Mouse (Mus musculus): ENCODE results near the gene 2300009A05Rik. TPM values are rescaled to one million over a fixed set of nuclear protein-coding genes. Genes with fewer than 3 reads are reported as not detected.
A peak's percentile ranks its signal among the peaks of the same experiment; 100 is the strongest.

The 2300009A05Rik gene
- 63.0 and 64.5 TPM in 2 replicates for polyA plus RNA-seq (2015; fragmentation: Nextera tagmentation; extraction: Ambion mirVana)

GRCm38 (mm10) chr9:63398611-63399462 is at the start of gene 2300009A05Rik:
Gene 2300009A05Rik, minus strand, starts transcription at chr9:63399246.
- no peaks in the 10 kb centered on the region for H3K9me3 ChIP-seq
- H3K9ac ChIP-seq, result peak within 1 kb of the TSS; percentile 89
- WGBS, result under 1% methylated on average over 74 of the region's 74 CpGs
- H3K4me1 ChIP-seq, result peaks cover 20% of the 10 kb centered on the region
- peak within 1 kb of the TSS; percentile 83 for H3K27ac ChIP-seq
- no peaks in the 10 kb centered on the region for H3K27me3 ChIP-seq (replicated peaks)
- ATAC-seq (replicated peaks), result peak; percentile 96
- H3K4me3 ChIP-seq, result peak within 1 kb of the TSS; percentile 90
- peak within 1 kb of the TSS; percentile 86 for H3K4me2 ChIP-seq
- no peaks in the 10 kb centered on the region for H3K36me3 ChIP-seq (replicated peaks)

GRCm38 (mm10) chr9:63443695-63444094 is 44.6 kb upstream of the 2300009A05Rik start:
- H3K4me2 ChIP-seq, result no peak overlapping the region
- H3K36me3 ChIP-seq (replicated peaks), result no peaks in the 10 kb centered on the region
- 89% methylated on average over 6 of the region's 6 CpGs for WGBS
- H3K27me3 ChIP-seq (replicated peaks), result no peaks in the 10 kb centered on the region
- no peaks in the 10 kb centered on the region for H3K4me1 ChIP-seq
- H3K27ac ChIP-seq, result no peak overlapping the region
- no peak for ATAC-seq (replicated peaks)
- no peak overlapping the region for H3K4me3 ChIP-seq
- no peaks in the 10 kb centered on the region for H3K9me3 ChIP-seq
- H3K9ac ChIP-seq, result no peak overlapping the region

DNA sequence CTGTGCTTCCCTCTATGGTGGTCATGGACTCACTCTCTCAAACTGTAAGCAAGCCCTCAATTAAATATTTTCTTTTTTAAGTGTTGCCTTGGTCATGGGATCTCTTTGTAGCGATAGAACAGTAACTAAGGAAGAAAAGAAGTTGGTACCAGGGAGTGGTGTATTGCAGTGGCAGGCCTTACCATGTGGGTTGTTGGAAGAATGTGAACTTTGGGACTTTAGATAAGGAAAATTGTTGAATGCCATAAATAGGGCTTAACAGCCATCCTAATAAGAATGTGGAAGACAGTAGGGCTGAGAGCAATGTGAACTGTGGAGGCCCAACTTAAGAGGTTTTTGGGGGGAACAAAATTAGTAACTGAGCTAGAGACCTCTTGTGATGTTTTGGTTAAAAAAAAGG is 31.6 kb upstream of the 2300009A05Rik start:
- Histone ChIP-seq H3K36me3 (replicated peaks) (no peaks in the 10 kb centered on the region), H3K27me3 (replicated peaks) (no peaks in the 10 kb centered on the region), H3K27ac (no peak overlapping the region), H3K4me1 (no peaks in the 10 kb centered on the region), H3K9ac (no peak overlapping the region), H3K4me2 (no peak overlapping the region), H3K9me3 (no peaks in the 10 kb centered on the region), H3K4me3 (no peak overlapping the region)
- ATAC-seq (replicated peaks), result no peak
- WGBS, result 85% methylated on average over 1 of the region's 1 CpGs

GRCm38 (mm10) chr9:63421096-63421736 is 22.2 kb upstream of the 2300009A05Rik start:
- H3K9ac ChIP-seq, result no peak overlapping the region
- no peak overlapping the region for H3K4me2 ChIP-seq
- no peaks in the 10 kb centered on the region for H3K36me3 ChIP-seq (replicated peaks)
- ATAC-seq (replicated peaks), result no peak
- no peaks in the 10 kb centered on the region for H3K4me1 ChIP-seq
- no peaks in the 10 kb centered on the region for H3K9me3 ChIP-seq
- H3K27ac ChIP-seq, result no peak overlapping the region
- no peaks in the 10 kb centered on the region for H3K27me3 ChIP-seq (replicated peaks)
- WGBS, result 71% methylated on average over 9 of the region's 9 CpGs
- no peak overlapping the region for H3K4me3 ChIP-seq

- H3K36me3 ChIP-seq (replicated peaks), result no peaks in the 10 kb centered on the region
- ATAC-seq (replicated peaks), result no peak
- WGBS, result 15% methylated on average over 6 of the region's 6 CpGs
Measured at GRCm38 (mm10) chr9:63420396-63420795, 21.4 kb upstream of the 2300009A05Rik start.

DNA sequence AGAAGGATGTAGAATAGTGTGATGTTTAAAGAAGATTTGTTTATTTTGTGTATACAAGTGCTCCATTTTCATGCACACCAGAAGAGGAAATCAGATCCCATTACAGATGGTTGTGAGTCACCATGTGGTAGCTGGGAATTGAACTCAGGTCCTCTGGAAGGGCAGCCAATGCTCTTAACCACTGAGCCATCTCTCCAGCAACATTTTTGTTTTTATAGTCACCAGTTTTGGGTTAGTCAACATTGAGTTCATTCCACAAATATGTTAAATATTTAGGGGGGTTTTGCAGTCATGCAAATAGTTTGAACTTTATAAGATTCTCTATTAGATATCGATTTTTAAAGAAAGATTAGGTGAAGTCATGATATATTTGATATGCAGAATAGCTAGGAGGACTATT is 1.1 kb upstream of the 2300009A05Rik start:
- Histone ChIP-seq H3K4me3 (no peak overlapping the region), H3K27ac (no peak overlapping the region), H3K9ac (no peak overlapping the region), H3K36me3 (replicated peaks) (no peaks in the 10 kb centered on the region), H3K9me3 (no peaks in the 10 kb centered on the region), H3K4me1 (peaks cover 20% of the 10 kb centered on the region), H3K27me3 (replicated peaks) (no peaks in the 10 kb centered on the region), H3K4me2 (no peak overlapping the region)
- WGBS, result 95% methylated on average over 1 of the region's 1 CpGs
- ATAC-seq (replicated peaks), result no peak

More at GRCm38 (mm10) chr9:63420396-63420795, 21.4 kb upstream of the 2300009A05Rik start:
- Histone ChIP-seq H3K4me1 (no peaks in the 10 kb centered on the region), H3K27ac (no peak overlapping the region), H3K9ac (no peak overlapping the region), H3K27me3 (replicated peaks) (no peaks in the 10 kb centered on the region), H3K4me2 (no peak overlapping the region), H3K9me3 (no peaks in the 10 kb centered on the region), H3K4me3 (no peak overlapping the region)

DNA sequence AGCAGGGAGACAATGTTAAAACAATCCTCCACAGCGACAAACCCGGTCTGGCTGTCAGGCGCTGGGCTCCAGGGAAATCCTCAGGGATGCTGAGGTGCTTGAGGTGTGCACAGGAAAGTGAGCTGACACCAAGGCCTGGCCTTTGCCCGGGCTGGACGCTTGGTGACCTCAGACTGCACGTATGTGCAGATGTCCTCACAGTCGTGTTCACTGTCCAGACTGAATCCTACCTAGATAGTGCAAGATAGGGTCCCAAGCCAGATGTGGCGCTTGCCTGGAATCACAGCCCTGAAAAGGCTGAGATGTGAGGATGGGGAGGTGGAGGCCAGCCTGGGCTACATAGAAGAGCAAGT is 393 bp upstream of the 2300009A05Rik start:
- H3K4me3 ChIP-seq, result peak overlapping the region; percentile 90
- no peaks in the 10 kb centered on the region for H3K27me3 ChIP-seq (replicated peaks)
- 3% methylated on average over 8 of the region's 8 CpGs for WGBS
- no peaks in the 10 kb centered on the region for H3K36me3 ChIP-seq (replicated peaks)
- H3K9me3 ChIP-seq, result no peaks in the 10 kb centered on the region
- H3K4me1 ChIP-seq, result peaks cover 20% of the 10 kb centered on the region
- peak; percentile 79; the same call in 1 of the 2 replicates for ATAC-seq (replicated peaks)
- peak overlapping the region; percentile 86 for H3K4me2 ChIP-seq
- H3K27ac ChIP-seq, result peak overlapping the region; percentile 83
- peak overlapping the region; percentile 89 for H3K9ac ChIP-seq

GRCm38 (mm10) chr9:63395612-63396011 is 3.4 kb downstream of the 2300009A05Rik start:
- Histone ChIP-seq H3K9ac (no peak overlapping the region), H3K4me1 (peaks cover 20% of the 10 kb centered on the region), H3K27me3 (replicated peaks) (no peaks in the 10 kb centered on the region), H3K36me3 (replicated peaks) (no peaks in the 10 kb centered on the region), H3K27ac (no peak overlapping the region), H3K4me3 (no peak overlapping the region), H3K9me3 (no peaks in the 10 kb centered on the region), H3K4me2 (no peak overlapping the region)
- ATAC-seq (replicated peaks), result no peak
- WGBS, result 81% methylated on average over 7 of the region's 7 CpGs

DNA sequence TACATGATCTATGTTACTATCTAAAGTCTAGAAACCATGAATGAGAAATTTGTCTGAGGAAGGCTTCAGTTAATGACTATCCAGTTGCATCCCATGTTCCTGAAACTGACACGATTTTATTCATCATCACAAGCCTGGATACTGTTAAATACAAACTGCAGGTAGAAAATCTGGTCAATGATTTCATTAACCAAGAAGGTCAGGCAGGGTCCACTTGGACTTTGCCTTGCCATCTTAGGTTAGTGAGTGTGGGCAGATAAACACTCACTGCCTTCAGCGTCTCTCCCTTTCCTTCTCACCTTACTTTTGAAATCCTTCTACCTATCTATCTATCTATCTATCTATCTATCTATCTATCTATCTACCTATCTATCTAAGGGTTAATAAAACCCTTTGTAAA is 7.7 kb downstream of the 2300009A05Rik start:
- H3K36me3 ChIP-seq (replicated peaks), result no peaks in the 10 kb centered on the region
- no peak overlapping the region for H3K4me2 ChIP-seq
- H3K4me3 ChIP-seq, result no peak overlapping the region
- no peak overlapping the region for H3K9ac ChIP-seq
- H3K4me1 ChIP-seq, result peaks cover 5% of the 10 kb centered on the region; the same call in 1 of the 2 replicates
- ATAC-seq (replicated peaks), result no peak
- no peaks in the 10 kb centered on the region for H3K9me3 ChIP-seq
- H3K27ac ChIP-seq, result no peak overlapping the region
- 85% methylated on average over 2 of the region's 2 CpGs for WGBS
- H3K27me3 ChIP-seq (replicated peaks), result no peaks in the 10 kb centered on the region

- H3K9ac ChIP-seq, result no peak overlapping the region
- WGBS, result 96% methylated on average over 4 of the region's 4 CpGs
- H3K9me3 ChIP-seq, result no peaks in the 10 kb centered on the region
- no peaks in the 10 kb centered on the region for H3K27me3 ChIP-seq (replicated peaks)
- H3K27ac ChIP-seq, result no peak overlapping the region
- no peak for ATAC-seq (replicated peaks)
- H3K4me1 ChIP-seq, result peaks cover 7% of the 10 kb centered on the region
- H3K4me3 ChIP-seq, result no peak overlapping the region
- H3K36me3 ChIP-seq (replicated peaks), result no peaks in the 10 kb centered on the region
- no peak overlapping the region for H3K4me2 ChIP-seq
Measured at GRCm38 (mm10) chr9:63382761-63383160, 16.3 kb downstream of the 2300009A05Rik start.

DNA sequence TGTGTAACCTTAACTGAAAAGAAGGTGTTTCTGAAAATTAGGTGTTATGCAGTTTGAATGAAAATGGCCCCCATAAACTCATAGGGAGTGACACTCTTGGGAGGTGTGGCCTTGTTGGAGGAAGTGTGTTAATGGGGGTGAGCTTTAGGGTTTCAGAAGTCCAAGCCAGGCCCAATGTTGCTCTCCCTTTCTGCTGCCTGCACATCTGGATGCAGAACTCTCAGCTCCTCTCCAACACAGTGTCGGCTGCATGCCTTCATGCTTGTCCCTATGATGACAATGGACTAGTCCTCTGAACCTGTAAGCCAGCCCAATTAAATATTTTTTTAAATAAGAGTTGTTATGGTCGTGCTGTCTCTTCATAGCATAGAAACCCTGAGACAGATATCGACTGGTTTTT is 18.7 kb downstream of the 2300009A05Rik start:
- H3K9ac ChIP-seq, result no peak overlapping the region
- no peaks in the 10 kb centered on the region for H3K27me3 ChIP-seq (replicated peaks)
- H3K27ac ChIP-seq, result no peak overlapping the region
- WGBS, result 83% methylated on average over 3 of the region's 3 CpGs
- ATAC-seq (replicated peaks), result no peak
- no peak overlapping the region for H3K4me3 ChIP-seq
- H3K4me1 ChIP-seq, result peaks cover 27% of the 10 kb centered on the region
- H3K9me3 ChIP-seq, result no peaks in the 10 kb centered on the region
- H3K4me2 ChIP-seq, result no peak overlapping the region
- H3K36me3 ChIP-seq (replicated peaks), result no peaks in the 10 kb centered on the region

- H3K9ac ChIP-seq, result peak overlapping the region; percentile 81
- H3K9me3 ChIP-seq, result no peaks in the 10 kb centered on the region
- H3K4me2 ChIP-seq, result peak overlapping the region; percentile 88
- H3K36me3 ChIP-seq (replicated peaks), result no peaks in the 10 kb centered on the region
- 15% methylated on average over 8 of the region's 8 CpGs for WGBS
- H3K4me3 ChIP-seq, result peak overlapping the region; percentile 71
- H3K4me1 ChIP-seq, result peaks cover 32% of the 10 kb centered on the region
- peak overlapping the region; percentile 83 for H3K27ac ChIP-seq
- H3K27me3 ChIP-seq (replicated peaks), result no peaks in the 10 kb centered on the region
- no peak; the same call in 1 of the 2 replicates for ATAC-seq (replicated peaks)
Measured at GRCm38 (mm10) chr9:63378174-63378573, 20.9 kb downstream of the 2300009A05Rik start.

Data from midbrain, embryonic 15.5 days (tissue).